Mouse (Mus musculus) kidney, postnatal 0 days (tissue): Measurements from ENCODE around the gene Ak1. TPM values are rescaled to one million over a fixed set of nuclear protein-coding genes. Genes with fewer than 3 reads are reported as not detected.
A peak's percentile ranks its signal among the peaks of the same experiment; 100 is the strongest.

ENCODE experiments used
- ATAC-seq: fragments of 200-750 bp; cut with Nextera tagmentation; replicated peaks from 2 replicates; pipeline ENCODE4 v1.8.0; 2017; ENCODE audit warnings: low read depth, moderate number of reproducible peaks, moderate TSS enrichment, moderate library complexity; ENCODE audit not compliant: low FRiP score
- DNase-seq: peaks from one replicate; pipeline ENCODE4 v3.0.0-alpha.2; 2016; ENCODE audit warnings: low spot score
- H3K27ac ChIP-seq: fragments of 300-500 bp; sonication (generic); 2 replicates; pipeline ENCODE4 v1.5.1; 2014; ENCODE audit warnings: mild to moderate bottlenecking
- H3K27me3 ChIP-seq: fragments of 300-500 bp; sonication (generic); 2 replicates; pipeline ENCODE4 v1.6.1; 2014; ENCODE audit warnings: low read length, mixed read lengths; ENCODE audit not compliant: insufficient read depth
- H3K36me3 ChIP-seq: fragments of 300-500 bp; sonication (generic); 2 replicates; pipeline ENCODE4 v1.6.1; 2014; ENCODE audit warnings: low read length, mixed read lengths; ENCODE audit not compliant: insufficient read depth
- H3K4me1 ChIP-seq: fragments of 300-500 bp; sonication (generic); replicated peaks from 2 replicates; pipeline ENCODE4 v1.6.1; 2014; ENCODE audit warnings: antibody characterized with exemption, low read length, mixed read lengths; ENCODE audit not compliant: insufficient read depth
- H3K4me2 ChIP-seq: fragments of 300-500 bp; sonication (generic); 2 replicates; pipeline ENCODE4 v1.6.1; 2014; ENCODE audit warnings: mild to moderate bottlenecking, low read length, moderate library complexity, mixed read lengths
- H3K4me3 ChIP-seq: fragments of 300-500 bp; sonication (generic); replicated peaks from 2 replicates; pipeline ENCODE4 v1.5.1; 2014; ENCODE audit warnings: low read depth, low read length
- H3K9ac ChIP-seq: fragments of 300-500 bp; sonication (generic); 2 replicates; pipeline ENCODE4 v1.6.1; 2014; ENCODE audit warnings: low read depth, low read length
- H3K9me3 ChIP-seq: fragments of 300-500 bp; sonication (generic); replicated peaks from 2 replicates; pipeline ENCODE4 v1.6.1; 2016; ENCODE audit warnings: low read length, inconsistent platforms, mixed read lengths
- CTCF ChIP-seq: IDR thresholded peaks from 2 replicates; pipeline ENCODE4 v1.5.1; 2016; ENCODE audit warnings: antibody characterized with exemption, low read depth, mild to moderate bottlenecking, moderate library complexity
- WGBS: fragments of 180-500 bp; shearing (Covaris S2); extraction: QIAGEN DNeasy Blood & Tissue Kit; methylation state at CpG from one replicate; pipeline ENCODE4 v1.1.7; 2014; 5-methylcytosine and 5-hydroxymethylcytosine counted together
- polyA plus RNA-seq: library from polyadenylated mRNA; unstranded; fragments of >200 nt; fragmentation: Nextera tagmentation; extraction: Ambion mirVana; gene quantifications from 2 replicates; pipeline ENCODE4 v1.2.1, GENCODE M21; 2015

The Ak1 gene
- polyA plus RNA-seq, 1 experiment from 2014 or later = 38.7 TPM

- DNase-seq (peak; percentile 79), ATAC-seq (0 out of 2 replicates have a peak, but pooled peaks have one; percentile 7)
- no peak overlapping the region for H3K4me3 ChIP-seq
- no peaks in the 10 kb centered on the region for H3K27me3 ChIP-seq
- peaks cover 45% of the 10 kb centered on the region for H3K4me1 ChIP-seq
- no peak overlapping the region for H3K9ac ChIP-seq
- H3K4me2 ChIP-seq = peak overlapping the region; percentile 41
- H3K36me3 ChIP-seq = no peaks in the 10 kb centered on the region
- 6% methylated on average over 13 of the region's 13 CpGs for WGBS
- TF ChIP-seq CTCF = 0 out of 2 replicates have a peak, but pooled peaks have one; percentile 12
- H3K9me3 ChIP-seq = no peaks in the 10 kb centered on the region
- peak overlapping the region; percentile 68 for H3K27ac ChIP-seq
Observed at GRCm38 (mm10) chr2:32625212-32625872, 3.8 kb downstream of the Ak1 start.

GRCm38 (mm10) chr2:32625873-32626694 is 4.5 kb downstream of the Ak1 start:
- H3K27ac ChIP-seq = peak overlapping the region; percentile 68
- no peak overlapping the region for H3K4me3 ChIP-seq
- 37% methylated on average over 5 of the region's 5 CpGs for WGBS
- H3K9me3 ChIP-seq = no peaks in the 10 kb centered on the region
- TF ChIP-seq CTCF = no peak
- ATAC-seq = 0 out of 2 replicates have a peak, but pooled peaks have one; percentile 24
- H3K27me3 ChIP-seq = no peaks in the 10 kb centered on the region
- peaks cover 37% of the 10 kb centered on the region for H3K4me1 ChIP-seq
- peak overlapping the region; percentile 41; the same call in 1 of the 2 replicates for H3K4me2 ChIP-seq
- DNase-seq = no peak
- no peak overlapping the region for H3K9ac ChIP-seq
- no peaks in the 10 kb centered on the region for H3K36me3 ChIP-seq

GRCm38 (mm10) chr2:32627266-32628043 is 5.9 kb downstream of the Ak1 start:
- H3K36me3 ChIP-seq = no peaks in the 10 kb centered on the region
- no peak overlapping the region; the same call in 1 of the 2 replicates for H3K4me2 ChIP-seq
- H3K4me1 ChIP-seq = peaks cover 29% of the 10 kb centered on the region
- H3K9ac ChIP-seq = no peak overlapping the region
- TF ChIP-seq CTCF = no peak
- H3K27ac ChIP-seq = no peak overlapping the region; the same call in 1 of the 2 replicates
- ATAC-seq (no peak), DNase-seq (no peak)
- 66% methylated on average over 20 of the region's 20 CpGs for whole genome bisulfite sequencing
- H3K9me3 ChIP-seq = no peaks in the 10 kb centered on the region
- H3K4me3 ChIP-seq = no peak overlapping the region
- H3K27me3 ChIP-seq = no peaks in the 10 kb centered on the region

GRCm38 (mm10) chr2:32628044-32628550 is 6.5 kb downstream of the Ak1 start:
- DNase-seq (no peak), ATAC-seq (no peak)
- H3K27me3 ChIP-seq = no peaks in the 10 kb centered on the region
- no peak overlapping the region; the same call in 1 of the 2 replicates for H3K27ac ChIP-seq
- no peak overlapping the region; the same call in 1 of the 2 replicates for H3K4me2 ChIP-seq
- no peak overlapping the region for H3K9ac ChIP-seq
- H3K9me3 ChIP-seq = no peaks in the 10 kb centered on the region
- TF ChIP-seq CTCF = no peak
- H3K4me3 ChIP-seq = no peak overlapping the region
- peaks cover 29% of the 10 kb centered on the region for H3K4me1 ChIP-seq
- H3K36me3 ChIP-seq = no peaks in the 10 kb centered on the region
- WGBS = 57% methylated on average over 4 of the region's 4 CpGs

- H3K4me2 ChIP-seq = peak overlapping the region; percentile 21
- 34% methylated on average over 5 of the region's 5 CpGs for WGBS
Observed at GRCm38 (mm10) chr2:32628729-32629128, 7.2 kb downstream of the Ak1 start.

More at GRCm38 (mm10) chr2:32628729-32629128, 7.2 kb downstream of the Ak1 start:
- H3K9ac ChIP-seq = peak overlapping the region; percentile 14; the same call in 1 of the 2 replicates
- H3K27me3 ChIP-seq = no peaks in the 10 kb centered on the region
- H3K36me3 ChIP-seq = no peaks in the 10 kb centered on the region
- H3K27ac ChIP-seq = peak overlapping the region; percentile 1; the same call in 1 of the 2 replicates
- no peaks in the 10 kb centered on the region for H3K9me3 ChIP-seq
- H3K4me1 ChIP-seq = peaks cover 29% of the 10 kb centered on the region
- DNase-seq = no peak
- ATAC-seq = no peak
- no peak for TF ChIP-seq CTCF
- H3K4me3 ChIP-seq = no peak overlapping the region
